Mouse (Mus musculus) heart, adult 2 months (tissue): ENCODE results near the gene Exog.

Experiments
- CTCF ChIP-seq: fragments of 200-600 bp; IDR thresholded peaks from 2 replicates; pipeline ENCODE4 v1.8.1; 2022; ENCODE audit warnings: antibody characterized with exemption, mild to moderate bottlenecking, moderate library complexity
- EP300 ChIP-seq: fragments of 200-500 bp; IDR thresholded peaks from 2 replicates; pipeline ENCODE4 v1.6.1; 2011; ENCODE audit warnings: low read depth, low read length, control low read depth; ENCODE audit not compliant: insufficient read depth

DNA sequence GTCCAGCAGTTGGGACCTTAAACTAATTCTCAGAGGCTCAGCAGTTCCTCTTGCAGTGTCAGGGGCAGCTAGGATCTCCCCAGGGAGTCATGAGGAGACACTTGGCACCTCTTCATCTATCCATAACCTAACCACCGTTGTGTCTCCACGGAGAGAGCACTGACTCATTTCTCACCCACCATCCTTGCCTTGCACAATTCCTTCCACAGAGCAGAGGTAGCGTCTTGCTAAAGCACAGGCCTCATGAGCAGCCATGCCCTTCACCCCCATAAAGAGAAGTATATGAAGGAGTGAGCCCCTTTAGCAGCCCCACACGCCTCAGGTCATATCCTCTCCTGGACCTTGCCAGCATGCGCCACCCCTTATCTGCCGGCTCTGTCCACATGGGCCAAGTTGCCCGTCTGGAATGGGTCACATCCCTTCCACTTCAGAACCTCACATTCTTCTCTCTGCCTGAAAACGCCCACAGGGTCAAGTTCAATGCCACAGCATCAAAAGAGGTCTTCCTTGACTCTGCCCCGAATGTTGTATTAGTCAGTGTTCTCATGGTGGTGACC, 28.9 kb downstream of the Exog start:
- TF ChIP-seq CTCF (no peak), EP300 (no peak)
